In the genomic region with DNA sequence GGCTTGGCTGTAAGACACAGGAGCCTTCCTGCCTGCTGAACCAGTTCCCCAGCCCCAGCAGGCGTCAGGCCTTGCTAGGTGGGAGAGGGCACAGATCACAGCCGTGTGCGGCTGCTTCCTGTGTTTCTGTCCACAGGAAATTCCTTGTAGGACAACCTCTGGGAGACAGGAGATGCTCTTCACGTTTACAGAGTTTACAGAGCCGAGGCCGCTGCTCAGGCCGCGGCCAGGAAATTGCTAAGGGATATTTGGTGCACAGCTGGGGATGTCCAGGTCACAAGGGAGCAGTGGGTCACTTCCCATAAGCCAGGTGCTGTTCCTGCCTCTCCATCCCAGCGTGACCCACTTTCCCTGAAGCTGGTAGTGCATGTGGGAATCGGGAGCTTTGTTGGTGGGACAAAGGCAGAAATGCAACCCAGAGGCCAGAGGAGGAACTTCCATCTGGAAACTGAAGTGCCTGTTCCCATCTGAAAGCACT, we compare ENCODE assay signal across 9 mouse cellular contexts. TPM values are rescaled to one million over a fixed set of nuclear protein-coding genes. Genes with fewer than 3 reads are reported as not detected.
DNase-seq lines count a peak whose midpoint lies in the region; ATAC-seq and TF ChIP-seq lines count a peak whose summit lies in the region.
"Had no signal": no experiment of that assay in that cellular context is flagged by ENCODE, and none has a peak within 500 bp of the region (broad histone marks: within the 10 kb centered on the region; RNA-seq: fewer than 3 reads in every experiment).

No protein-coding gene starts in this region.

- no peak overlapping the region for H3K9ac ChIP-seq in midbrain, embryonic 14.5 days (replicated peaks; ENCODE audit: low read length)
- no peak overlapping the region for H3K9ac ChIP-seq in midbrain, embryonic 15.5 days
- H3K9ac ChIP-seq in heart, embryonic 14.5 days (ENCODE audit: low read length) = no peak overlapping the region
- H3K9ac ChIP-seq in forebrain, embryonic 16.5 days (replicated peaks; ENCODE audit: low read depth, low read length) = no peak overlapping the region

- peak; percentile 9 for DNase-seq in midbrain, embryonic 14.5 days
- DNase-seq in limb, embryonic 10.5 days (ENCODE audit: low spot score) = peak; percentile 53
- DNase-seq in thymus, adult 2 months = no peak
- DNase-seq in right cerebral cortex, postnatal 36 days (ENCODE audit: low spot score in 2 of 2) = no peak
- DNase-seq in cerebellum, adult 9-11 months = no peak

- no peaks in the 10 kb centered on the region for H3K9me3 ChIP-seq in midbrain, embryonic 14.5 days (ENCODE audit: control insufficient read depth, low read length)
- H3K9me3 ChIP-seq in midbrain, embryonic 15.5 days = no peaks in the 10 kb centered on the region
- no peaks in the 10 kb centered on the region for H3K9me3 ChIP-seq in heart, embryonic 14.5 days (ENCODE audit: control insufficient read depth, low read length)
- no peaks in the 10 kb centered on the region for H3K9me3 ChIP-seq in limb, embryonic 10.5 days (replicated peaks)
- no peaks in the 10 kb centered on the region for H3K9me3 ChIP-seq in forebrain, embryonic 16.5 days (ENCODE audit: control insufficient read depth, low read length)

- no peak for TF ChIP-seq POLR2A in thymus, adult 2 months (IDR thresholded peaks at IDR 0.05; ENCODE audit: control insufficient read depth, extremely low read depth, insufficient read depth, low read length, poor library complexity)

- no peak overlapping the region for H3K4me3 ChIP-seq in midbrain, embryonic 14.5 days (replicated peaks; ENCODE audit: low read depth, low read length)
- no peak overlapping the region for H3K4me3 ChIP-seq in midbrain, embryonic 15.5 days
- no peak overlapping the region for H3K4me3 ChIP-seq in heart, embryonic 14.5 days (ENCODE audit: control insufficient read depth in 1 of 2, insufficient read depth in 1 of 2, low read depth in 1 of 2, low read length in 2 of 2)
- no peak overlapping the region for H3K4me3 ChIP-seq in limb, embryonic 10.5 days
- no peak overlapping the region for H3K4me3 ChIP-seq in thymus, adult 2 months (ENCODE audit: control insufficient read depth, insufficient read depth, low read length)
- H3K4me3 ChIP-seq in forebrain, embryonic 16.5 days (replicated peaks; ENCODE audit: low read length) = no peak overlapping the region

- no peak for TF ChIP-seq CTCF in thymus, adult 2 months (IDR thresholded peaks at IDR 0.05; ENCODE audit: borderline replicate concordance, control insufficient read depth, extremely low read depth, insufficient read depth, low read length, poor library complexity)

- H3K27me3 ChIP-seq in midbrain, embryonic 14.5 days (ENCODE audit: control insufficient read depth, insufficient read depth, low read length) = no peaks in the 10 kb centered on the region
- no peaks in the 10 kb centered on the region for H3K27me3 ChIP-seq in midbrain, embryonic 15.5 days (replicated peaks)
- no peaks in the 10 kb centered on the region for H3K27me3 ChIP-seq in heart, embryonic 14.5 days (ENCODE audit: control insufficient read depth, insufficient read depth, low read length)
- H3K27me3 ChIP-seq in limb, embryonic 10.5 days (ENCODE audit: low read depth, poor library complexity, severe bottlenecking) = no peaks in the 10 kb centered on the region
- no peaks in the 10 kb centered on the region for H3K27me3 ChIP-seq in thymus, adult 2 months (ENCODE audit: control insufficient read depth, insufficient read depth, low read length)
- no peaks in the 10 kb centered on the region for H3K27me3 ChIP-seq in forebrain, embryonic 16.5 days (replicated peaks; ENCODE audit: control insufficient read depth, insufficient read depth, low read length)

- ATAC-seq in midbrain, embryonic 14.5 days (ENCODE audit: low FRiP score, low TSS enrichment) = no peak
- no peak for ATAC-seq in midbrain, embryonic 15.5 days (replicated peaks)
- no peak for ATAC-seq in heart, embryonic 14.5 days (ENCODE audit: insufficient number of reproducible peaks, insufficient read depth, low FRiP score, low read depth)
- no peak for ATAC-seq in forebrain, embryonic 16.5 days

- 60% methylated on average over 10 of the region's 10 CpGs for WGBS in midbrain, embryonic 14.5 days
- WGBS in midbrain, embryonic 15.5 days = 46% methylated on average over 10 of the region's 10 CpGs
- 40% methylated on average over 10 of the region's 10 CpGs for WGBS in heart, embryonic 14.5 days
- 33% methylated on average over 10 of the region's 10 CpGs for WGBS in limb, embryonic 10.5 days
- 72% methylated on average over 10 of the region's 10 CpGs for WGBS in thymus, adult 2 months
- 52% methylated on average over 10 of the region's 10 CpGs for WGBS in forebrain, embryonic 16.5 days

- no peak overlapping the region for H3K27ac ChIP-seq in midbrain, embryonic 14.5 days (replicated peaks; ENCODE audit: low read depth, low read length)
- no peak overlapping the region for H3K27ac ChIP-seq in midbrain, embryonic 15.5 days
- H3K27ac ChIP-seq in heart, embryonic 14.5 days (replicated peaks in 1 of 2; ENCODE audit: control insufficient read depth in 1 of 2, insufficient read depth in 1 of 2, low read depth in 2 of 2, low read length in 2 of 2) = peak overlapping the region; percentile 9 to 54; a peak in 2 of 4 replicates
- peak overlapping the region; percentile 65 for H3K27ac ChIP-seq in limb, embryonic 10.5 days
- H3K27ac ChIP-seq in thymus, adult 2 months (ENCODE audit: control insufficient read depth, insufficient read depth, low read length) = no peak overlapping the region
- H3K27ac ChIP-seq in forebrain, embryonic 16.5 days (ENCODE audit: low read length) = no peak overlapping the region
- H3K27ac ChIP-seq: macrophage had no signal

- H3K4me2 ChIP-seq in midbrain, embryonic 14.5 days (ENCODE audit: low read length) = no peak overlapping the region
- H3K4me2 ChIP-seq in midbrain, embryonic 15.5 days = no peak overlapping the region
- H3K4me2 ChIP-seq in heart, embryonic 14.5 days (ENCODE audit: low read length) = 0 out of 2 replicates have a peak overlapping the region, but pooled peaks have one; percentile 8
- H3K4me2 ChIP-seq in forebrain, embryonic 16.5 days (ENCODE audit: low read length) = no peak overlapping the region

- H3K4me1 ChIP-seq in midbrain, embryonic 14.5 days (ENCODE audit: control insufficient read depth, insufficient read depth, low read length) = no peaks in the 10 kb centered on the region
- H3K4me1 ChIP-seq in midbrain, embryonic 15.5 days = no peaks in the 10 kb centered on the region
- peaks cover 5 to 18% of the 10 kb centered on the region in 2 experiments; a peak in 3 of 4 replicates for H3K4me1 ChIP-seq in heart, embryonic 14.5 days (ENCODE audit: control insufficient read depth in 2 of 2, insufficient read depth in 2 of 2, low read length in 2 of 2)
- peaks cover 14% of the 10 kb centered on the region for H3K4me1 ChIP-seq in limb, embryonic 10.5 days
- H3K4me1 ChIP-seq in thymus, adult 2 months (replicated peaks; ENCODE audit: control insufficient read depth, insufficient read depth, low read length) = no peaks in the 10 kb centered on the region
- no peaks in the 10 kb centered on the region; the same call in 1 of the 2 replicates for H3K4me1 ChIP-seq in forebrain, embryonic 16.5 days (replicated peaks; ENCODE audit: control insufficient read depth, insufficient read depth, low read length)

- no peaks in the 10 kb centered on the region for H3K36me3 ChIP-seq in midbrain, embryonic 14.5 days (ENCODE audit: control insufficient read depth, insufficient read depth, low read length)
- H3K36me3 ChIP-seq in midbrain, embryonic 15.5 days (replicated peaks) = no peaks in the 10 kb centered on the region
- H3K36me3 ChIP-seq in heart, embryonic 14.5 days (ENCODE audit: control insufficient read depth, insufficient read depth, low read length) = peaks cover 33% of the 10 kb centered on the region
- no peaks in the 10 kb centered on the region for H3K36me3 ChIP-seq in limb, embryonic 10.5 days
- no peaks in the 10 kb centered on the region for H3K36me3 ChIP-seq in thymus, adult 2 months (ENCODE audit: control insufficient read depth, insufficient read depth, low read length)
- no peaks in the 10 kb centered on the region for H3K36me3 ChIP-seq in forebrain, embryonic 16.5 days (ENCODE audit: control insufficient read depth, insufficient read depth)

RNA-seq across cellular contexts. Expression of a gene that starts 27.2 kb away (rescaled TPM):
- polyA plus RNA-seq in midbrain, embryonic 14.5 days (2014; fragmentation: Nextera tagmentation; extraction: Ambion mirVana) = 31.8 and 37.8 TPM in 2 replicates
- 33.0 and 33.3 TPM in 2 replicates for polyA plus RNA-seq in midbrain, embryonic 15.5 days (2015; fragmentation: Nextera tagmentation; extraction: Ambion mirVana)
- polyA plus RNA-seq in heart, embryonic 14.5 days (2014; fragmentation: Nextera tagmentation; extraction: Ambion mirVana) = 42.3 and 44.6 TPM in 2 replicates
- 26.3 and 27.9 TPM in 2 replicates for polyA plus RNA-seq in limb, embryonic 10.5 days (2016; fragmentation: Nextera tagmentation; extraction: Ambion mirVana)
- polyA plus RNA-seq in thymus, adult 2 months (2012; rRNA removed) = 13.3 and 14.4 TPM in 2 replicates
- 26.0 and 26.1 TPM in 2 replicates for polyA plus RNA-seq in forebrain, embryonic 16.5 days (2015; fragmentation: Nextera tagmentation; extraction: Ambion mirVana)

RNA-seq across cellular contexts. Expression of a gene that starts 27.2 kb away (rescaled TPM):
- polyA plus RNA-seq in midbrain, embryonic 14.5 days (2014; fragmentation: Nextera tagmentation; extraction: Ambion mirVana) = 9.8 and 10.8 TPM in 2 replicates
- 14.3 and 14.5 TPM in 2 replicates for polyA plus RNA-seq in midbrain, embryonic 15.5 days (2015; fragmentation: Nextera tagmentation; extraction: Ambion mirVana)
- 13.8 and 15.9 TPM in 2 replicates for polyA plus RNA-seq in heart, embryonic 14.5 days (2014; fragmentation: Nextera tagmentation; extraction: Ambion mirVana)
- polyA plus RNA-seq in limb, embryonic 10.5 days (2016; fragmentation: Nextera tagmentation; extraction: Ambion mirVana) = 21.3 and 22.7 TPM in 2 replicates
- 4.0 and 5.0 TPM in 2 replicates for polyA plus RNA-seq in thymus, adult 2 months (2012; rRNA removed)
- 15.0 and 16.3 TPM in 2 replicates for polyA plus RNA-seq in forebrain, embryonic 16.5 days (2015; fragmentation: Nextera tagmentation; extraction: Ambion mirVana)

RNA-seq across cellular contexts. Expression of a gene that starts 39.2 kb away (rescaled TPM):
- polyA plus RNA-seq in midbrain, embryonic 14.5 days (2014; fragmentation: Nextera tagmentation; extraction: Ambion mirVana) = 7.1 and 11.4 TPM in 2 replicates
- polyA plus RNA-seq in midbrain, embryonic 15.5 days (2015; fragmentation: Nextera tagmentation; extraction: Ambion mirVana) = 8.7 and 10.0 TPM in 2 replicates
- 6.7 and 6.9 TPM in 2 replicates for polyA plus RNA-seq in heart, embryonic 14.5 days (2014; fragmentation: Nextera tagmentation; extraction: Ambion mirVana)
- 1.0 and 1.2 TPM in 2 replicates for polyA plus RNA-seq in limb, embryonic 10.5 days (2016; fragmentation: Nextera tagmentation; extraction: Ambion mirVana)
- polyA plus RNA-seq in thymus, adult 2 months (2012; rRNA removed) = 2.5 TPM in 2 replicates
- polyA plus RNA-seq in forebrain, embryonic 16.5 days (2015; fragmentation: Nextera tagmentation; extraction: Ambion mirVana) = 4.9 and 6.9 TPM in 2 replicates
- polyA plus RNA-seq: macrophage had no signal

Comparison
In these comparisons a context has a peak if more than half of its experiments do, and no peak if none do; other contexts are left out.
1. DNase-seq: peak in midbrain, embryonic 14.5 days (single experiment) and limb, embryonic 10.5 days (single experiment); none in thymus, adult 2 months (single experiment), right cerebral cortex, postnatal 36 days (0 of 2) and cerebellum, adult 9-11 months (single experiment).
2. H3K27ac ChIP-seq: peak in heart, embryonic 14.5 days (2 of 2) and limb, embryonic 10.5 days (single experiment); none in midbrain, embryonic 14.5 days (single experiment), midbrain, embryonic 15.5 days (single experiment), thymus, adult 2 months (single experiment) and forebrain, embryonic 16.5 days (single experiment).